Mouse (Mus musculus): ENCODE measurements around the gene Pi4k2b. TPM values are rescaled to one million over a fixed set of nuclear protein-coding genes. Genes with fewer than 3 reads are reported as not detected.

Gene Pi4k2b
- polyA plus RNA-seq, 1 experiment from 2014 or later: 6.3 TPM

- no peak for ATAC-seq (replicated peaks; ENCODE audit: insufficient number of reproducible peaks, insufficient read depth, low FRiP score, low read depth)
- Histone ChIP-seq H3K27ac (no peak overlapping the region), H3K4me1 (replicated peaks) (peaks cover 4% of the 10 kb centered on the region; the same call in 1 of the 2 replicates), H3K36me3 (peaks cover 24% of the 10 kb centered on the region; the same call in 1 of the 2 replicates), H3K27me3 (no peaks in the 10 kb centered on the region), H3K4me2 (no peak overlapping the region), H3K9ac (no peak overlapping the region), H3K4me3 (no peak overlapping the region), H3K9me3 (replicated peaks) (no peaks in the 10 kb centered on the region)
- WGBS: 85% methylated on average over 14 of the region's 14 CpGs
These were observed 69.7 kb downstream of the Pi4k2b start for GRCm38 (mm10) chr5:52811056-52811455.

GRCm38 (mm10) chr5:52812456-52812855 lies 71.1 kb downstream of the Pi4k2b start:
- Histone ChIP-seq H3K4me2 (no peak overlapping the region), H3K27me3 (no peaks in the 10 kb centered on the region), H3K9me3 (replicated peaks) (no peaks in the 10 kb centered on the region), H3K27ac (no peak overlapping the region), H3K4me3 (no peak overlapping the region), H3K9ac (no peak overlapping the region), H3K4me1 (replicated peaks) (no peaks in the 10 kb centered on the region), H3K36me3 (peaks cover 32% of the 10 kb centered on the region; the same call in 1 of the 2 replicates)
- ATAC-seq (replicated peaks; ENCODE audit: insufficient number of reproducible peaks, insufficient read depth, low FRiP score, low read depth): no peak
- WGBS: 89% methylated on average over 10 of the region's 10 CpGs

GRCm38 (mm10) chr5:52813312-52813711 lies 71.9 kb downstream of the Pi4k2b start:
- ATAC-seq (replicated peaks; ENCODE audit: insufficient number of reproducible peaks, insufficient read depth, low FRiP score, low read depth): no peak
- peaks cover 25% of the 10 kb centered on the region; the same call in 1 of the 2 replicates for H3K36me3 ChIP-seq
- no peak overlapping the region for H3K4me2 ChIP-seq
- H3K27ac ChIP-seq: no peak overlapping the region
- 90% methylated on average over 7 of the region's 7 CpGs for WGBS
- no peak overlapping the region for H3K9ac ChIP-seq
- H3K9me3 ChIP-seq (replicated peaks): no peaks in the 10 kb centered on the region
- no peak overlapping the region for H3K4me3 ChIP-seq
- no peaks in the 10 kb centered on the region for H3K4me1 ChIP-seq (replicated peaks)
- H3K27me3 ChIP-seq: no peaks in the 10 kb centered on the region

- WGBS: 92% methylated on average over 7 of the region's 7 CpGs
- H3K36me3 ChIP-seq: peaks cover 34% of the 10 kb centered on the region
- no peaks in the 10 kb centered on the region for H3K4me1 ChIP-seq (replicated peaks)
- no peak overlapping the region for H3K9ac ChIP-seq
- H3K4me3 ChIP-seq: no peak overlapping the region
- ATAC-seq (replicated peaks; ENCODE audit: insufficient number of reproducible peaks, insufficient read depth, low FRiP score, low read depth): no peak
- no peak overlapping the region for H3K27ac ChIP-seq
- H3K4me2 ChIP-seq: no peak overlapping the region
- no peaks in the 10 kb centered on the region for H3K27me3 ChIP-seq
- H3K9me3 ChIP-seq (replicated peaks): no peaks in the 10 kb centered on the region
These were observed 77.3 kb downstream of the Pi4k2b start for GRCm38 (mm10) chr5:52818676-52819075.

Other genes starting within 250 kb of the Pi4k2b start
- gene Lgi2, start 175.1 kb upstream of the Pi4k2b start, polyA plus RNA-seq (2015; fragmentation: Nextera tagmentation; extraction: Ambion mirVana): 1.7 and 2.7 TPM in 2 replicates
- gene Sepsecs, start 71.9 kb upstream of the Pi4k2b start, polyA plus RNA-seq (2015; fragmentation: Nextera tagmentation; extraction: Ambion mirVana): 5.1 and 6.6 TPM in 2 replicates
- 10.2 and 11.0 TPM in 2 replicates for gene Zcchc4, start 33.8 kb downstream of the Pi4k2b start, polyA plus RNA-seq (2015; fragmentation: Nextera tagmentation; extraction: Ambion mirVana)
- gene Anapc4, start 92.4 kb downstream of the Pi4k2b start, polyA plus RNA-seq (2015; fragmentation: Nextera tagmentation; extraction: Ambion mirVana): 57.6 and 68.4 TPM in 2 replicates

All from heart, embryonic 15.5 days (tissue).